Mouse (Mus musculus) liver, postnatal 0 days (tissue): ENCODE measurements around the gene Pcp4. TPM values are rescaled to one million over a fixed set of nuclear protein-coding genes. Genes with fewer than 3 reads are reported as not detected.

Source experiments
- ATAC-seq: fragments of 200-750 bp; cut with Nextera tagmentation; 2 replicates; pipeline ENCODE4 v1.8.0; 2017; ENCODE audit warnings: mild to moderate bottlenecking, moderate library complexity
- DNase-seq: peaks from one replicate; pipeline ENCODE4 v3.0.0-alpha.2; 2016
- H3K27ac ChIP-seq: fragments of 300-500 bp; sonication (generic); 2 replicates; pipeline ENCODE4 v1.5.1; 2014; ENCODE audit warnings: antibody characterized with exemption, moderate library complexity, mild to moderate bottlenecking, low read depth
- H3K27me3 ChIP-seq: fragments of 300-500 bp; sonication (generic); 2 replicates; pipeline ENCODE4 v1.6.1; 2014; ENCODE audit warnings: low read length, control low read depth, mixed read lengths; ENCODE audit not compliant: insufficient read depth
- H3K36me3 ChIP-seq: fragments of 300-500 bp; sonication (generic); replicated peaks from 2 replicates; pipeline ENCODE4 v1.6.1; 2014; ENCODE audit warnings: mild to moderate bottlenecking, control low read depth, low read length, moderate library complexity, mixed read lengths; ENCODE audit not compliant: insufficient read depth
- H3K4me1 ChIP-seq: fragments of 300-500 bp; sonication (generic); 2 replicates; pipeline ENCODE4 v1.6.1; 2014; ENCODE audit warnings: antibody characterized with exemption, mild to moderate bottlenecking, control low read depth; ENCODE audit not compliant: insufficient read depth
- H3K4me2 ChIP-seq: fragments of 300-500 bp; sonication (generic); 2 replicates; pipeline ENCODE4 v1.6.1; 2014; ENCODE audit warnings: low read depth, mild to moderate bottlenecking, low read length, moderate library complexity, mixed read lengths
- H3K4me3 ChIP-seq: fragments of 300-500 bp; sonication (generic); 2 replicates; pipeline ENCODE4 v1.5.1; 2014; ENCODE audit warnings: low read depth, low read length
- H3K9ac ChIP-seq: fragments of 300-500 bp; sonication (generic); replicated peaks from 2 replicates; pipeline ENCODE4 v1.6.1; 2014; ENCODE audit warnings: mild to moderate bottlenecking, moderate library complexity
- H3K9me3 ChIP-seq: fragments of 300-500 bp; sonication (generic); 2 replicates; pipeline ENCODE4 v1.6.1; 2016; ENCODE audit warnings: mild to moderate bottlenecking, control low read depth, low read length, mixed read lengths
- CTCF ChIP-seq: sonication (generic); IDR thresholded peaks from 2 replicates; pipeline ENCODE4 v1.5.1; 2016; ENCODE audit warnings: antibody characterized with exemption, low read depth
- EP300 ChIP-seq: IDR thresholded peaks from 2 replicates; pipeline ENCODE4 v1.6.1; 2016; ENCODE audit warnings: antibody characterized with exemption, low read depth, mild to moderate bottlenecking
- WGBS: fragments of 180-500 bp; shearing (Covaris S2); extraction: QIAGEN DNeasy Blood & Tissue Kit; methylation state at CpG from one replicate; pipeline ENCODE4 v1.1.7; 2014; ENCODE audit not compliant: insufficient replicate concordance; 5-methylcytosine and 5-hydroxymethylcytosine counted together
- polyA plus RNA-seq: library from polyadenylated mRNA; unstranded; fragments of >200 nt; fragmentation: Nextera tagmentation; extraction: Ambion mirVana; gene quantifications from 2 replicates; pipeline ENCODE4 v1.2.1, GENCODE M21; 2015

Gene Pcp4
- polyA plus RNA-seq, 1 experiment from 2014 or later = not detected

GRCm38 (mm10) chr16:96563350-96564257 lies 96.2 kb downstream of the Pcp4 start:
- ATAC-seq (no peak), DNase-seq (no peak)
- Histone ChIP-seq H3K36me3 (no peaks in the 10 kb centered on the region), H3K27ac (no peak overlapping the region), H3K4me3 (no peak overlapping the region), H3K9ac (no peak overlapping the region), H3K4me2 (no peak overlapping the region), H3K27me3 (no peaks in the 10 kb centered on the region), H3K4me1 (no peaks in the 10 kb centered on the region), H3K9me3 (no peaks in the 10 kb centered on the region)
- no peak for TF ChIP-seq EP300
- TF ChIP-seq CTCF = no peak
- WGBS = 83% methylated on average over 8 of the region's 8 CpGs

GRCm38 (mm10) chr16:96567428-96567827 lies 100.0 kb downstream of the Pcp4 start:
- H3K9me3 ChIP-seq = no peaks in the 10 kb centered on the region
- ATAC-seq (no peak), DNase-seq (no peak)
- no peak overlapping the region for H3K4me3 ChIP-seq
- H3K4me1 ChIP-seq = no peaks in the 10 kb centered on the region
- H3K27me3 ChIP-seq = no peaks in the 10 kb centered on the region
- no peak overlapping the region for H3K4me2 ChIP-seq
- no peaks in the 10 kb centered on the region for H3K36me3 ChIP-seq
- no peak overlapping the region for H3K27ac ChIP-seq
- no peak overlapping the region for H3K9ac ChIP-seq
- WGBS = 56% methylated on average over 3 of the region's 3 CpGs
- no peak for TF ChIP-seq EP300
- TF ChIP-seq CTCF = no peak

Other genes with a start within 250 kb of the Pcp4 start
- gene B3galt5, start 231.8 kb upstream of the Pcp4 start, polyA plus RNA-seq = 0.02 TPM in 1 of 2 replicates, not detected in the other
- 8.7 and 10.0 TPM in 2 replicates for gene Itgb2l, start 24.0 kb upstream of the Pcp4 start, polyA plus RNA-seq